ENCODE assay signal across 14 mouse cellular contexts in genomic region chr1:162947934-162948333, GRCm38 (mm10). TPM values are rescaled to one million over a fixed set of nuclear protein-coding genes. Genes with fewer than 3 reads are reported as not detected.
"Had no signal": no experiment of that assay in that cellular context is flagged by ENCODE, and none has a peak within 500 bp of the region (broad histone marks: within the 10 kb centered on the region; RNA-seq: fewer than 3 reads in every experiment).

No protein-coding gene starts in this region.

- H3K4me2 ChIP-seq: limb, embryonic 13.5 days; stomach, embryonic 15.5 days had no signal

- DNase-seq: kidney, adult 11 months; kidney, adult 9 months; kidney, postnatal 36 days; layer of hippocampus, adult 9-11 months; layer of hippocampus, postnatal 36 days; lung, adult 18-20 months; right cerebral cortex, postnatal 14 days had no signal

- H3K9me3 ChIP-seq: limb, embryonic 13.5 days; stomach, embryonic 15.5 days had no signal

- H3K9ac ChIP-seq: limb, embryonic 13.5 days; liver, embryonic 14.5 days; stomach, embryonic 15.5 days had no signal

- H3K27me3 ChIP-seq: stomach, embryonic 15.5 days had no signal

- H3K36me3 ChIP-seq: limb, embryonic 13.5 days; stomach, embryonic 15.5 days had no signal

- H3K4me3 ChIP-seq: limb, embryonic 13.5 days; stomach, embryonic 15.5 days had no signal

- H3K4me1 ChIP-seq: stomach, embryonic 15.5 days had no signal

- H3K27ac ChIP-seq: kidney, postnatal 0 days; limb, embryonic 13.5 days; liver, embryonic 14.5 days; stomach, embryonic 15.5 days had no signal

RNA-seq across cellular contexts. Expression of gene Fmo6, which starts 10.6 kb away (rescaled TPM):
- polyA plus RNA-seq: kidney, postnatal 0 days; liver, adult 2 months; liver, embryonic 14.5 days; lung, embryonic 16.5 days; spleen, adult 2 months had no signal

RNA-seq across cellular contexts. Expression of gene Fmo3, which starts 36.4 kb away (rescaled TPM):
- polyA plus RNA-seq: limb, embryonic 13.5 days; liver, embryonic 14.5 days; lung, embryonic 16.5 days had no signal
